Mouse (Mus musculus) kidney, adult 2 months (tissue): Measurements from ENCODE around the gene St3gal3.

Experiments
- CTCF ChIP-seq: fragments of 200-500 bp; conservative IDR thresholded peaks from 2 replicates; pipeline ENCODE4 v1.5.1; 2011; ENCODE audit warnings: low read depth, mild to moderate bottlenecking, control low read depth, low read length, moderate library complexity, mixed read lengths; ENCODE audit not compliant: insufficient read depth, insufficient read length
- POLR2A ChIP-seq: fragments of 200-500 bp; IDR thresholded peaks from one replicate; pipeline ENCODE4 v1.6.1; 2011; ENCODE audit warnings: low read depth, low read length, control low read depth

DNA sequence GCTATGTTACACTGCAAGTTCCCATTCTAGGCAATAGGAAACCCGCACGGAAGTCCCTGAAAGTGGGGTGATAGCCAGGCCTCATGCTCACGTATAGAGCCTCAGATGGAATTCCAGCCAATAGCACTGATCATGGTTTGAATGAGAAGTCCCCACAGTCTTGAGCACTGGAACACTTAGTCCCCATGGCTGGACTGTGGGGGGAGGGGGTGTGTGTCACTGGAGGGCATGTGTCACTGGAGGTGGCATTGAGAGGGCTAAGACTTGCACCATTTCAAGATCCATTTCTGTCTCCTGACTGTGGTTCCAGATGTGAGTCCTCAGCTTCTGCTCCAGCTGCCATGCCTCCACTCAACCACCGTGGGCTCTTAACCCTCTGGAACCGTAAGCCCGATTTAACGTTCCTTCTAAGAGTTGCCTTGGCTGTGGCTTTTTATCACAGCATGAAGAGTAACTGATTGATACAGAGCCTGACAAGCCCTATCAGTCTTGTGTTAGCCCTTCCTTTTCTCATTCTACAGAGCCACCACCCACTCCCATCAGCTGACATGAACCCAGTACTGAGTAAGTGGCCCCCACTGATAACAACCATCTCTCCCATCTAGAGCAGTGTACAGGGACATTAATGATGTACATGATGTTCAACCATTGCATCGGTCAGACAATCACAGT lies 91.2 kb downstream of the St3gal3 start:
- TF ChIP-seq CTCF (no peak), POLR2A (no peak)
